Mouse (Mus musculus) induced T-regulatory cell, adult 2 months (primary cell): ENCODE measurements around the gene Hpcal1.

Source experiments
- DNase-seq: peaks from one replicate; pipeline ENCODE4 v3.0.0-alpha.2; 2012; ENCODE audit warnings: low read depth

The Hpcal1 gene

DNA sequence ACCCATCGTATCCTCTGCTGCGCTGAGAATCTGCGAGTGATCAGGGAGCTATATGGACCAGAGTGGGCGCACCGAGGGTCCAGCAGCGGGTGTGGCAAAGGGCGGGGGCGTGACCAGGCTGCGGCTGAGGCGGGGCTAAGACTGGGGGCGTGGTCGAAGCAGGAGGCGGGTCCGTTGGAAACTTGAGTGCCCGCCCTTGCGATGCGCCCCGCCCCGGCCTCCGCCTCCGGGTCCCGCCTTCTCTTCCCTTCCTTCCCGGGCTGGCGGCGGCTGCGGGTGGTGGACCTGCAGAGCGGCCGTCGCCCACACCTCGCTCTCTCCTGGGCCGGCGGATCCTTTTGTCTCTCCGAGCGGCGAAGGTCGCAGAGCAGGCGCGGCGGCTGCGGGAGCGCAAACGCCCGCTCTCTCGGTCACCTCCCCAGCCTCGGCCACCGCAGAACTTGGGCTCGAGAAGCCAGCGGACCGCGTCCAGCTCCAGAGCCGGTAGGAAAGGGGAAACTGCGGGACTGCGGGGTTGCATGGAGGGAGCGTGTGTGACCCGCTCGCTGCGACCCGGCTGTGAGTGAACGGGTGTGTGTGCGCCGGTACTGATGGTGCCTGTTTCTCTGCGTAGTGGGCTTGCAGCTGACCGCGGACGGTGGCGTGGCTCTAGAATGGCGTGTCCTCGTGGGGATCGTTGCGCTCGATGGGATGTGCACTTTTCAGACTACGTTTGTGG, at the start of gene Hpcal1:
Gene Hpcal1 (plus strand): TSS at position 293 of the 718 bp plus-strand sequence.
- peak; percentile 94 for DNase-seq

DNA sequence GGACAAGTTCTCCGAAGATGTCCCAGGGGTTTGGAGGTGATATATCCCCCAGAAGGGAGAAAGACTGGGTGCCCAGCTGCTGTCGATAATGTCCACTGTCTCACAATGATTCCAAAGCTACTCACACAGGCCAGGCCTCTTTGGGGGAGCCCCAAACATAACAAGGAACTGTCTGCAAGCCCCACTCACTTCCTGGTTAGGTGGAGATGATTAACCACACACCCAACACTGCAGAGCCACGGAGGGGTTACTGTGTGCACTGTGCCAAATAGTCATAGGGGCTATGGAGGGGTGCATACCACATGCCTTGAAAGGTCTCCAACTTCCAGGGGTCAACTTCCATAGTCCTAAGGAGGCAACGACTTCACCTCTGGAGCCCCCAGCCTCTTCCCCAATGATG, 49.4 kb upstream of the Hpcal1 start:
- DNase-seq, result no peak

GRCm38 (mm10) chr12:17644385-17645222, 46.1 kb upstream of the Hpcal1 start:
- no peak for DNase-seq

DNA sequence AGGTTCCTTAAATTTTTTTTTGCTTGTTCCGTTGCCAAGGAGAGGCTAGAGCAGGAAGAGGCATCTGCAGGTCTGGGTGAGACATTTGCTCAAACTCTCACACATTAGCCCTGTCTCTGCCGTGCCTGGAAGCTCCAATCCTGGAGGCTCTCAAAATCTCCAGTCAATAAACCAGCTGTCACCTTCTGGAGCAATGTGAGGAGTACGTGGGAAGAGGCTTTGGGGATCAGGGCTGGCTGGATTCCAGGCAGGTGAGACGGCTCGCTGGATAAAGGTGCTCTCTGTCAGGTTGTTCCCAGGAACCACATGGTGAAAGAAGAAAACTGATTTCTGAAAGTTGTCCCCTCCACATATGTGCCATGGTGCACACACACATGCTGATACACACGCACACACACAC, 44.2 kb upstream of the Hpcal1 start:
- no peak for DNase-seq

- no peak for DNase-seq
Observed at GRCm38 (mm10) chr12:17651223-17652095, 39.2 kb upstream of the Hpcal1 start.

DNA sequence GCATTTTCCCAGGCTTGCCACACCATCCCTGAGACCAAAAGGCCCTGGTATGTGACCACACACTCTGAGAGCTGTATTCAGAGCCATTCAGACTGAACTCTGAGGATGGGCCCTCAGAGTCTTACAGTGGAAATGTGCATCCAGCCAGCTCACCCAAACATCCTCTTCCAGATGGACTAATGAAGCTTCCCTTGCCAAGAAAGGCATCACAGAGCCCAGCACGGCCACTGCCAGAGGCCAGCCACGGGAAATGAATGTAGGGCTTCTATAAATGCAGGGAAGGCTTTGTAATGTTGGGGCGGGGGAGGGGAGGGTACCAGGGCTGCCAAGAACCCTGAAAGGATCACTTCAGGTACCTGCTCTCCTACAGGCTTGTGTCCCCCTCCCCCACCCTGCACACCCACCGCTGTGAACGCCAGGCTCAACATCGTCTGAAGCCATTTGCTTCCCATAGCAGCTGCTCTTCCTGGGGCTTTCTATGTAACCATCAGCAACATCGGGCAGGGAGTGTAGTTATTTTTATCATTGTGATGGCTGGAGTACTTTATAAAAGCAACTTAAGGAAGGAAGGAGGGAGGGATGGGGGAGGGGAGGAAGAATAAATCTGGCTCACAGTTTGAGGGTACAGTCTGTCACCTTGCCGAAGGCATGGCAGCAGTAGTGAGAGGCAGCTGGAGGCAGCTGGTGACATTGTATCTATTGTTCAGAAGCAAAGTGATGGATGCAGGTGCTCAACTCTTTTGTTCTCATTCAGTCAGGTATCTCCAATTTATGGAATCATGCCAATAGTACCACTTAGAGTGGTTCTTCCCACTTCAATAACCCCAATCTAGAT, 38.2 kb upstream of the Hpcal1 start:
- no peak for DNase-seq

DNA sequence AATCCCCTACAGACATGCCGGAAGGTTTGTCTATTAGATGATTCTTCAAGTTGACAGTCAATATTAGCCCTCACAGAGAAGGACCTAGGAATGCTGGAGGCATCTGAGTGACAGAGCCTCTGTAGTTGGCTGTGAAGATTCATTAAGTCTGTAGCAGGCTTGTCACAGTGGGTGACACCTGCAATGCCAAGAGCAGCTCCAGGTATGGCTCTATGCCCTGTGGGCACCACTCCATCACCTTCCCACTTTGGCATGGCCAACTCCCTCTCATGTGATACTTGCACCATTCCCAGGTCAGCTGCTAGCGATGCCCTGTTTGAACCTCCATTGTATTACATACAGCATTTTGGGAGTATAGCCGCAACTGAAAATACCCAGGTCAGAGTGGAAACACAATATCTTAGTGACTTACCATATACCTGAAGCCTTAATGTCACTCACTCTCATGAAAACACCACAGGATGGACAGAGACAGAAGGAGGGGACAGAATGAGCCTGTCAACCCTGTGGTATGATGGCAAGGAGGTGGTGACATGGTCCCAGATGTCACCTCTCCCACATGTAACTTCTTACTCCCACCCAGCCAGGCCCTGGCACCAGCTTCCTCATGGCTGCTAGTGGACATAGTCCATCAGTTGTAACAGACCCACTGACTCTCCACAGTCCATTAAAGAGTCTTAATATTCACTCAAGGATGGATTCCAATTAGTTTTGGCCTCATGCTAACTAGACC, 37.4 kb upstream of the Hpcal1 start:
- no peak for DNase-seq

- DNase-seq, result peak; percentile 27
Observed at GRCm38 (mm10) chr12:17657561-17658195, 33.0 kb upstream of the Hpcal1 start.

- peak; percentile 12 for DNase-seq
Observed at GRCm38 (mm10) chr12:17658521-17658920, 32.1 kb upstream of the Hpcal1 start.

DNA sequence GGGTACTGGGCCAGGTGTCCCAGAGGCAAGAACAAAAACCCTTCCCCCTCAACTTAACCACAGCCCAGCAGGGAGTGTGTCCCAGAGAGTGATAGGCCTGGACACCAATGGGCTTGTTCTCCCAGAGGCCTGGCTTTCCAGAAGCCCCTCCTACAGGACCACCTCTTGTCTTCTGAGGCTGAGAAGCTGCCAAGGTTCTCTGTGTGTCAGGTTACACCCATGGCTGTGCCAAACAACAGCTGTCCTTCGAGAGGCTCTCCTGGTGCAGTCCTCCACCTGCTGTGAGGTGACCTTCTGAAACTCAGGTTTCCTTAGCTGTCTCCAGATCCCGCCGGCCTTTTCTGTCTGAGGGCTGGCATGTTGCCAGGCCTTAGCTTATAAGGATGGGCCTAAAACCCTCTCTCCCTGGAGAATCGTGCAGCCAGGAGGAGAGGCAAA, 29.2 kb upstream of the Hpcal1 start:
- DNase-seq, result no peak

GRCm38 (mm10) chr12:17663991-17664635, 26.5 kb upstream of the Hpcal1 start:
- no peak for DNase-seq

DNA sequence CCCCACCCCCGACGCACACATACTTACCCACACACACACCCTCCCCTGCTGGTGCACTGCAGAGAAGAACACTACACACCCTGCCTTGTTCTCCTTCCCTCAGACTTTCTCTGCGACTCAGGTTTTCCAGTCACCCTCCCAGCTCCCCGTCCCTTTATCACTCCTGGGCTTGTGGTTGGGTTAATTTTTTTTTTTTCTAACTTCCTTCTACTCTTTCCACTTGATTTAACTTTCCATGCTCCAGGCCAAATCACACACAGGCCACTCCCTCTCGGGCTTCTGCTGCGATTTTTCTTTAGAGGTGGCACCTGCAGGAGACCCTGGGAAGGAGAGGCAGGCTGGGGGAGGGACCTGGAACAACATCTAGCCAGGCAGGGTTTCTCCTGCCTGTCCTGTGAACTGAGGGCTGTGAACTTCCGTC, 24.7 kb upstream of the Hpcal1 start:
- DNase-seq, result no peak

DNA sequence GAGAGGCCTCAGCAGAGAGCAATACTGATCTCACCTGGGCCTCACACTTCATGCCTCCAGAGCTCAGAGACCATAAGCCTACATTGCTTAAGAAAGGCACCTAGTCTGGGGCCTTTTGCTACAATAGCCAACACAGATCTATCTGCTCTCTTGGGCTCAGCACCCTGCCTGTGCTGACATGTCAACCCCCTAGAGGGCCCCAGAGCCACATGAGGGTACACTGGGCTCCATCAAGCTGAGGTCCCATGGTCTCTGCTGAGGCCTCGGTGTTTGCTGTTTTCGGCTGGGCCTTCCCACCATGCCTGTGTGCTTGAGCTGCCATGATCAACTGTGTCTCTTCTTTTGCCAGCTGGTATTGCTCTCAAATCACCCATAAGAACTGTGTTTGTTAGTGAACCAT, 24.0 kb upstream of the Hpcal1 start:
- peak; percentile 40 for DNase-seq

DNA sequence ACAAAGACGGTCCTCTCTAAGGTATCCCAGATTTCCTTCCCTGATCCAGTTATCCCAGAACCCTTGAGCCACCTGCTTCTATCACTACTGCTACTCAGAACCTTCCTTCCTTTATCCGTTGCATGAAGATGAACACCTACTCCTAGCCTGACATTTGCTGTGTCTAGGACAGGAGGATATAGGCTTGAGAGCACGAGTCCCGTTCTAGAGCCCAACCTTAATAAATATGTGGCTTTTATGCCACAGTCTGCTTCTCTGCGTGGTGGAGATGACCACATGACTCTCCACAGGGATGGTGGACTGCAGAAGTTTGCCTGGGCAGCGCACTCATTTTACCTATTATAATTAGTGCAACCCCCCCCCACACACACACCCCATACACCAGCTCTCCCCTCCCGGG, 16.9 kb upstream of the Hpcal1 start:
- DNase-seq, result no peak

DNA sequence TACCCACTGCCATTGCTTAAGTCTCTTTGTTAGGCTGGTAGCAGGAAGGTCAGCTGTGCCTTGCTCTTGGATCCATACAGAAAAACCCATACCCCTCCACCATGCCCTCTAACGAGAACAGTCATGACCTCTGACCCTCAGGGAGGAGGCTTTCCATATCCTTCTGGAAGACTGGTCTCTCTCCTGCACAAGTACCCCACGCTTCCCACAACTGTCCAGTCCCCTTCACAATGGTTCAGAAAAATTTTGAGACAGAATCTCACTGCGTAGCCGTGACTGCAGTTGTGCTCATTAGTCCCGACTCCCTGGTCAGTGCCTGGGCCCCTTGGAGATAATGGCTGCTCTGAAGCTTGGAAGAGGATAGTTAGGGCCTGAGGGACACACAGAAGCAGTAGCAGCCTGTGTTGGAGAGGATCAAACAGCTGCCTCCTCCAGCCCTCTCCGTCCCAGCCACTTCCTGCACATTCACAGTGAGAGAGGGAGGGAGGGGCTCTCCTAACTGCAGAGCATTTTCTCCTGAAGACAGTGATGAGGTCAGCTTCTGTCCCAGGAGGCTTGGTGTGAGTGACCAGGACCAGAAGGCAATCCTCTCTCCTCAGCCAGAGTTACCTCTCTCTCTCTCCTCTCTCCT, 16.4 kb upstream of the Hpcal1 start:
- no peak for DNase-seq

- peak; percentile 52 for DNase-seq
Observed at GRCm38 (mm10) chr12:17677743-17678142, 12.9 kb upstream of the Hpcal1 start.

GRCm38 (mm10) chr12:17679571-17679970, 11.1 kb upstream of the Hpcal1 start:
- DNase-seq, result no peak

DNA sequence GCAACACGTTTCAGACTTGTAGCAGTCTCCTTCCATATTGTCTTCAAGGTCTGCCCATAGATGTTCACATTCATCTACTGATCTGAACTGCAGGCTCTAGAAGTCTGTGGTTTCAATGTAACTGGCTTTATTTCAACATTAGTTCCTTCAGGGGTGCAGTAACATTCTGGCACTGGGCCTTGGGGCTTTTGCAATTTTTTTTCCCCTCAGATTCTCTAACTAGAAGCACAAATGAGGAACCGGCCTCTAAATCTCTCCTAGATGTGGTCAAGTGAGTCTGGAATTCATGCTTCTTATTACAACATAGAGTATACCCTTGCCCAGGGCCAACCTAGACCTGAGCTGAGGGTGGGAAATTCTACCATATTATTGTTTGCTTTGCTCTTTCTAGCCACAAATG, 8.5 kb upstream of the Hpcal1 start:
- no peak for DNase-seq

- no peak for DNase-seq
Observed at GRCm38 (mm10) chr12:17684315-17684714, 6.3 kb upstream of the Hpcal1 start.
